Mouse (Mus musculus) retina, postnatal 7 days (tissue): ENCODE results near the gene Gm33543.

Experiments used
- DNase-seq: peaks from one replicate; pipeline ENCODE4 v3.0.0-alpha.2; 2012; ENCODE audit warnings: low read depth, low spot score

Gene Gm33543

DNA sequence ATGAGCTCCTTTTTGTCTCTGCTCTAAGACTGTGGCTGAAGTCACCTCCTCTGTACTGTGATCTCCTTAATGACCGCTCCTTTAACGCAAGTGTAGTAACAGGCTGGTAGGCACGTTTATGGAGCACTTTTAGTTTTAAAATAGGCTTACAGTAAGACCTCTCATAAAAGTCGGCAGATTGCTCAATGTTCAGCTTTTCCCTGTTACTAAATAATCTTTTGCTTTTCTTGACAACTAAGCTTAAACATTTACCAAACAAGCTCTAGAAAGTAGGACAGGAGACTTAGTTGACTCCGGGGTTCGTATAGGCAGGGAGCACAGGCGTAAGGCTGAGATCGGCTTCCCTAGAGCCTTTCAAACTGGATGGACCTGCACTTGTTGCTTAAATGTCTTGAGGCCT, 64.1 kb downstream of the Gm33543 start:
- DNase-seq = no peak

GRCm38 (mm10) chr10:95777701-95778320, 64.9 kb downstream of the Gm33543 start:
- DNase-seq = no peak

DNA sequence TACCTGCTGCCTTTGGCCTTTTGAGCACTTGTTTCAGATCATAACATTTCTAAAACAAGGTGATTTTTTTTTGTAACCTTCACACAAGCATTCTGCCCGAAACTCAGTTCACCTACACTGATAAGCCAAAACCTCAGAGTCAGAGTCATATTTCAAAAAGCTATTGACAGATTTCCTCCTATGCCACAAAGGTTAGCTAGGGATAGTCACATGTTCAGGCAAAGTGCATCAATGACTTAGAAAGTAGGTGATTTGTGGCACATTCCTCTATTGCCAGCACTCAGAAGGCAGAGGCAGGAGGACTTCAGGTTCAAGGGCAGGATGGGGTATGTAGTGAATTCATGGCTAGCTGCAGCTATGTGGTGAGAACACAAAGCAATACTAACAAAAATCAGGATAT, 65.7 kb downstream of the Gm33543 start:
- no peak for DNase-seq

DNA sequence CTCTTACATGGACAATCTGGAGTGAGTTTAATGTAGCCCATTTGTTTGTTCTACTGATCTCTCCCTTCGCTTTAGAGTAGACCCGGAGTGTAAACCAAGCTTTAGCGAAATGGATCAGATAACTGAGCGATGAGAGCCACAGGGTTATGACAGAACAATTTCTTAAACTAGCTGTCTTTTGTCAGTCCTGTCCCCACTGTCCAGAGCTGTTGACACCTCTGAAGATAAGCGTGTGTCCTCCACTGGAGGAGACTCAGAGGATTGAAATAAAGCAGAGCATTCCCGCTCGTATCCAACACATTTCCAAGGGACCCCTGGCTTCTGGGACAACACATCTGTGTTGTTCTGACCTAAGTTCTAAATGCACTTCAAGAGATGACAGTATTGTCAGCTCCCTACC, 67.9 kb downstream of the Gm33543 start:
- DNase-seq = no peak

DNA sequence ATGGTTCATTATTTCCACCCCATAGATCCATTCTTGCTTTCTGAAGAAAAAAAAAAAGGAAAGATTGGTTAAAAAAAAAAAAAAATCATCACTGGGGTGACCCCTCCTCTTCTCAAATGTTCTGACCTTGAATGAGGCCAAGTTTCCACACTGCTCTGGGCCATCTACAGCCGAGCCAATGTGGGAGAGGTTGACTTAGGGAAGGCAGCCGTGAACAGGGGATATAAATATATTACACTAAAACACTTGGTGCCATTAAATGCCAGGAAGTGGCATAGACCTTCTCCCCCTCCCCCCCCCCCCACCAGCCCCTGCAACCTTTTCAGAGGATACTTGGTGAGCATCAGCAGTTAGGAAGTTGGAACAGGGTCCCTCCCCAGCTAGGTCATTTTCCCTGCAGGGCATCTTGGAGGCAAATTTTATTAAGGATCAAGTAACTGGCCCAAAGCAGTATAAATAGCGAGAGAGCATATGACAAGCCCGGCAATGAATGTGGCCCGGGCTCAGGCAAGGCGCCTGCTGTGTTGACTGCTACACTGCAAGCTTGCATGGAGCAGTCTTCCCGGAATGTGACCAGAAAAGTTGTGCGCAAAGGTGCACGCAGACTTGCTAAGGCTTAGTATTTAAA, 68.6 kb downstream of the Gm33543 start:
- no peak for DNase-seq
